Mouse (Mus musculus): ENCODE data around the gene Gsk3a. TPM values are rescaled to one million over a fixed set of nuclear protein-coding genes. Genes with fewer than 3 reads are reported as not detected.

Gsk3a gene
- total RNA-seq, 1 experiment, result 38.2 TPM

DNA sequence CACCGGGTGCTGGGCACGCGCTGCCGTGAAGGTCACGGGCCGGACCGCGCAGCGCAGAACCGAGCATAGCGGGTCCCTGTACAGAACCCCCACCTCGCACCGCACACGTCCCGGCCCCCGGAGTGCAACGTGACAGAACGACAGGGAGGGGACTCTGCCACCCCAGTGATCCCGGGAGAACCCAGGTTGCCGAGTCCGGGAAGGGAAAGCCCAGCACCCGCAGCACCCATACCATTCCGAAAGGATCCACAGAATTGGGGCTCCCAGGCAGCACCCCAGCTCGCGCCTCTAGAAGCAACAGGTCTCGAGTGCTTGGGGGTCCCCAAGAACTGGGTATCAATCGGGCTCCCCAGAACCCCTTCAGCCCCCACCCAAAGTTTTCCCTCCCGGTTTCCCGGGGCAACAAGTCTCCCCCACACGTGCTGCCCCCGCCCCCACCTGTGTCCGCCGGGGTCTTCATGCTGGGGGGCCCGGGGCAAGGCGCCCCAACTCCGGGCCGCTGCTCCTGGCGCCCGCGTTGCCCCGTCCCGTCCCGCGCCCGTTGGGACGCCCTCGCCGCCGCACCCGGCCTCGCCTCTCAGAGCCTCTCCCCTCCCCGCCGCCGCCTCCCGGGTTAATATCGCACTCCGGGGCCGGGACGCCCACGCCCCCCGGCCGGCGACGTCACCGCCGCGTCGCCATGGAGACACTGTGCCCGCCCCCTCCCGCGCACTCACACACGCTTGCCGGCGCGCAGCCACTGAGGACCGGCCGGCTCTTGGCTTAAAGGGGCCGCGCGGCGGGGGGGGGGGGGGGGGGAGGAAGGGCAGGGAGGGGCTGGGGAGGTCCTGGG, 12.7 kb upstream of the Gsk3a start, which contains the start of gene Erf:
Erf (minus strand) TSS at position 621 of the 832 bp plus-strand sequence.
- no peak for TF ChIP-seq CHD2 (IDR thresholded peaks at IDR 0.05; ENCODE audit: low read depth, low read length)
- TF ChIP-seq ZNF384 (IDR thresholded peaks at IDR 0.05; ENCODE audit: low read depth, low read length), result no peak
- TF ChIP-seq ZC3H11A (IDR thresholded peaks at IDR 0.05; ENCODE audit: borderline replicate concordance, low read depth, low read length), result no peak
- TF ChIP-seq HCFC1 (IDR thresholded peaks at IDR 0.05; ENCODE audit: borderline replicate concordance, insufficient read depth, low read length), result no peak
- no peak for TF ChIP-seq MAFK (IDR thresholded peaks at IDR 0.05; ENCODE audit: insufficient read depth, low read depth, low read length)
- Histone ChIP-seq H3K27ac (ENCODE audit: insufficient read depth, low read depth, low read length, poor library complexity, severe bottlenecking) (peak within 1 kb of the TSS; percentile 94), H3K4me1 (ENCODE audit: control insufficient read depth in 2 of 2, insufficient read depth in 2 of 2, low read length in 2 of 2, poor library complexity in 1 of 2) (peaks cover 3 to 18% of the 10 kb centered on the region in 2 experiments), H3K4me3 (ENCODE audit: insufficient read depth in 1 of 2, low read depth in 1 of 2, low read length in 2 of 2, poor library complexity in 1 of 2, severe bottlenecking in 1 of 2) (peak within 1 kb of the TSS; percentile 92 to 98), H3K9me3 (ENCODE audit: control insufficient read depth, insufficient read depth, low read depth, low read length) (no peaks in the 10 kb centered on the region), H3K9ac (ENCODE audit: insufficient read depth, low read depth, low read length, poor library complexity, severe bottlenecking) (peak within 1 kb of the TSS; percentile 87), H3K36me3 (ENCODE audit: control insufficient read depth, insufficient read depth, low read length, poor library complexity, severe bottlenecking) (peaks cover 16% of the 10 kb centered on the region)
- in situ Hi-C loops (cut with MboI; ENCODE audit: low sequenced_read_pairs in 2 of 2, unreplicated experiment in 2 of 2), result no loop called here
- DNase-seq (ENCODE audit: low read depth, low spot score), result peak; percentile 82

DNA sequence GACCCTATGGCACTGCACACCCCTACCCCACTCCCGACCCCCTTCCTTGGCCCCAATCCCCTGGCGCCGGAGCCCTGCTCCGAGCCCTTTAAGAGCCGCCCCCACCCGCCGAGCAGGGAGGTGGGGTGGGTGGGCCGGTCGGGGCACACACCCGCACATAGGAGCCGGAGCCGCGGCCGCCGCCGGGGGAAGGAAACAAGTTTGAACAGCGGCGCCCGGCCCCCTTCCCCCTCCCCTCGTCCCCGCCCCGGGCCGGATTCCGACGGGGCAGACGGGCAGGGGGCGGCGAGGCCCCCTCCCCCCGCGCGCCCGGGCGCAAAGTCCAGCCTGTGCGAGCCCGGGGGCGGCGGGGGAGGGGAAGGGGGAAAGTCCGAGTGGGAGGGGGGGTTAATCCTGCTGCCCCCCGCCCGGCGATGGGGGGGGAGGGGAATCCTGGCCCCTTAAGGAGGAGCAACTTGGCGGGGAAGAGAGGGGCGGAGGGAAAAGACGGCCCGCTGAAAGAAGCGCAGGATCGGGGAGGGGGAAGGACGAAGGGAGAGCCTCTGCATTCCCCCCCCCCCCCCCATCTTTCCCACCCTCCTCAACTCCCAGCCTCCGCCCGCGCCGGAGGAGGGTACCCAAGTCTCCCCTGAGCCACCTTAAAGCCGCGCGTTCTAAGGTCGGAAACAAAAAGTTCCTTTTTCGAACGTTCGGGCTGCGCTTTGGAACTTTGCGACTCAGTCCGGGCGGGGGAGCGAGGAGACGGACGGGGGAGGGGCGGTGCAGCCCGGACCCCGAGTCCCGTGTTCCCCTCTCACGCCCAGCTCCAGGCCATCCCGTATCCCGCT, 11.9 kb upstream of the Gsk3a start:
- Histone ChIP-seq H3K9me3 (ENCODE audit: control insufficient read depth, insufficient read depth, low read depth, low read length) (no peaks in the 10 kb centered on the region), H3K4me3 (ENCODE audit: insufficient read depth in 1 of 2, low read depth in 1 of 2, low read length in 2 of 2, poor library complexity in 1 of 2, severe bottlenecking in 1 of 2) (peak overlapping the region; percentile 92 to 98), H3K9ac (ENCODE audit: insufficient read depth, low read depth, low read length, poor library complexity, severe bottlenecking) (peak overlapping the region; percentile 91), H3K36me3 (ENCODE audit: control insufficient read depth, insufficient read depth, low read length, poor library complexity, severe bottlenecking) (peaks cover 24% of the 10 kb centered on the region), H3K27ac (ENCODE audit: insufficient read depth, low read depth, low read length, poor library complexity, severe bottlenecking) (peak overlapping the region; percentile 94), H3K4me1 (ENCODE audit: control insufficient read depth in 2 of 2, insufficient read depth in 2 of 2, low read length in 2 of 2, poor library complexity in 1 of 2) (peaks cover 3 to 22% of the 10 kb centered on the region in 2 experiments)
- in situ Hi-C loops (cut with MboI; ENCODE audit: low sequenced_read_pairs in 2 of 2, unreplicated experiment in 2 of 2), result no loop called here
- DNase-seq (ENCODE audit: low read depth, low spot score), result peak; percentile 68
- TF ChIP-seq HCFC1 (IDR thresholded peaks at IDR 0.05; ENCODE audit: borderline replicate concordance, insufficient read depth, low read length) (no peak), CHD2 (IDR thresholded peaks at IDR 0.05; ENCODE audit: low read depth, low read length) (no peak), ZNF384 (IDR thresholded peaks at IDR 0.05; ENCODE audit: low read depth, low read length) (no peak), ZC3H11A (IDR thresholded peaks at IDR 0.05; ENCODE audit: borderline replicate concordance, low read depth, low read length) (no peak)

DNA sequence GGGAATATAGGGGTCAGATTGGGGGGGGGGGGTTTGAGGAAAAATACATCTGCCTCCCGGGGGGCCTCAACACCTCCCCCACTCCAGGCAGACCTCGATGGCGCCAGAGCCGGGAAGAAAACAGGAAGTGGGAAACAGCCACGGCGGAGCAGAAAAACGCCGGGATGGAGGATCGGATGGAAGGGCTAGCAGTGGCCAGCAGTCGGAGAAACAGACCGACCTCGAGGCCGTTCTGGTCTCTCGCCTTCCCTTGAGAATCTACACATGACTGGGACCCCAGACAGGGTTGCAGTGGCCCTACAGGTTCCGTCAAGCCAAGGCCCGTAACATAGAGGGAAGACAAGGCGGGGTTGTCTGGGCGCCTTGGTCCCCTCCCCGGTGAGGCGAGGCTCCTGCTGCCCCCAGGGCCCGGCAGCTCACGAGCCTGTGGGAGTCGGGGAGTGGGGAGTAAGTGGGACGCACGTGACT, 11.2 kb upstream of the Gsk3a start:
- in situ Hi-C loops (cut with MboI; ENCODE audit: low sequenced_read_pairs in 2 of 2, unreplicated experiment in 2 of 2), result no loop called here
- Histone ChIP-seq H3K36me3 (ENCODE audit: control insufficient read depth, insufficient read depth, low read length, poor library complexity, severe bottlenecking) (peaks cover 29% of the 10 kb centered on the region), H3K9me3 (ENCODE audit: control insufficient read depth, insufficient read depth, low read depth, low read length) (no peaks in the 10 kb centered on the region), H3K9ac (ENCODE audit: insufficient read depth, low read depth, low read length, poor library complexity, severe bottlenecking) (peak overlapping the region; percentile 91), H3K27ac (ENCODE audit: insufficient read depth, low read depth, low read length, poor library complexity, severe bottlenecking) (peak overlapping the region; percentile 94), H3K4me1 (ENCODE audit: control insufficient read depth in 2 of 2, insufficient read depth in 2 of 2, low read length in 2 of 2, poor library complexity in 1 of 2) (peaks cover 3 to 26% of the 10 kb centered on the region in 2 experiments), H3K4me3 (ENCODE audit: insufficient read depth in 1 of 2, low read depth in 1 of 2, low read length in 2 of 2, poor library complexity in 1 of 2, severe bottlenecking in 1 of 2) (peak overlapping the region; percentile 92 to 98)
- no peak for DNase-seq (ENCODE audit: low read depth, low spot score)
- TF ChIP-seq ZNF384 (IDR thresholded peaks at IDR 0.05; ENCODE audit: low read depth, low read length), result no peak
- no peak for TF ChIP-seq ZC3H11A (IDR thresholded peaks at IDR 0.05; ENCODE audit: borderline replicate concordance, low read depth, low read length)

DNA sequence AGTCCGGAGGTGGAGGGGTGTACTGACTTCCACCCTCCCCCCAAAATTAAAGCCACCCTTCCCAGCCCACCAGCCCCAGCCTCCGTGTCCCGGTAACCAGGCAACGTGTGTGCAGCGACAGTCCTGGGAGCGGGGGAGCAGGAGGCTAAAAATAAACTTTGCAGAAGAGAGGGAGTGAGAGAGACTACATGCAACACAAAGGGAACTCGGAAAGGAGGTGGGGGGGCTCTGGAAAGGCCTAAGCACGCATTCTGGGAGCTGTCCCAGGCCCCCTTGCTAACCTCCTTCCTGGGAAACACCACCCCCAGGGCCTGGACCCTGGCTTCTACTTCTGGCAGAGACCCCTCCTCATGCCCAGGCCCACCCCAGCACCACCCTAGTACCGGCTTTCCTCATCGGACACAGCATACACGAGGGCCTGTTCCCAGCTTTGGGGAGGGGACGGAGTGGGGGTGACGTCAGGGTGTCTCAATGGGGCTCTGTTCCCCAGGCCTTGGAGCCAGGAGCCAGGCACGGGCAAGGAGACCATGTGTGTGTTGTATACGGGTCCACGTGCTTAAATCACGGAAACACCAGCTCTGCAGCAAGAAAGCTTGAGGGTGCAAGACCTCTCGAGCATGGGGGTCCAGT, 10.5 kb upstream of the Gsk3a start:
- no peak for DNase-seq (ENCODE audit: low read depth, low spot score)
- TF ChIP-seq ZNF384 (IDR thresholded peaks at IDR 0.05; ENCODE audit: low read depth, low read length), result no peak
- TF ChIP-seq CHD2 (IDR thresholded peaks at IDR 0.05; ENCODE audit: low read depth, low read length), result no peak
- TF ChIP-seq MAFK (IDR thresholded peaks at IDR 0.05; ENCODE audit: insufficient read depth, low read depth, low read length), result no peak
- TF ChIP-seq HCFC1 (IDR thresholded peaks at IDR 0.05; ENCODE audit: borderline replicate concordance, insufficient read depth, low read length), result no peak
- TF ChIP-seq ZC3H11A (IDR thresholded peaks at IDR 0.05; ENCODE audit: borderline replicate concordance, low read depth, low read length), result no peak

More for the DNA sequence above, 10.5 kb upstream of the Gsk3a start:
- in situ Hi-C loops (cut with MboI; ENCODE audit: low sequenced_read_pairs in 2 of 2, unreplicated experiment in 2 of 2), result no loop called here
- Histone ChIP-seq H3K36me3 (ENCODE audit: control insufficient read depth, insufficient read depth, low read length, poor library complexity, severe bottlenecking) (peaks cover 34% of the 10 kb centered on the region), H3K4me3 (ENCODE audit: insufficient read depth in 1 of 2, low read depth in 1 of 2, low read length in 2 of 2, poor library complexity in 1 of 2, severe bottlenecking in 1 of 2) (peak overlapping the region; percentile 92 to 98), H3K9ac (ENCODE audit: insufficient read depth, low read depth, low read length, poor library complexity, severe bottlenecking) (peak overlapping the region; percentile 91), H3K27ac (ENCODE audit: insufficient read depth, low read depth, low read length, poor library complexity, severe bottlenecking) (peak overlapping the region; percentile 94; the same call in 1 of the 2 replicates), H3K4me1 (ENCODE audit: control insufficient read depth in 2 of 2, insufficient read depth in 2 of 2, low read length in 2 of 2, poor library complexity in 1 of 2) (peaks cover 3 to 31% of the 10 kb centered on the region in 2 experiments), H3K9me3 (ENCODE audit: control insufficient read depth, insufficient read depth, low read depth, low read length) (no peaks in the 10 kb centered on the region)

All from ES-E14 (cell line).